13 mouse cellular contexts compared by ENCODE assay signal in the genomic region with DNA sequence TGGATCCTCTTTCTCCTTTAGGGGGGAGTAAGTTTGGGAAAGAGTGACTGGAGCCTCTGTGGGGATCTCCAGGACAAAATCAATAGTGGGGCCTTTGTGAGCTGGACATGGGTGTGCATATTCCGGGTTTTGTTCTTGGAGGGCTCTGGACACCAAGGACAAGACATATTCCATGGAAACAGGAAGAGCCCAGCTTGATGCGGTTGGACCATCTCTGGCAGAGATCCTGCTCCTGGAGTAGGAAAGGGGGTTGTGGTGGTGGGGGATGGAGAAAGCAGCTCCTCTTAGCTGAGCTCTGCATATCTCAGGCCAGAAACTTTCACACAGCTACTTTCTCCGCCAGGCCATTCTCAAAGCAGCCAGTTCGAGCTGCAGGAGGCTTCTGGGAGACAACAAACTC. TPM values are rescaled to one million over a fixed set of nuclear protein-coding genes. Genes with fewer than 3 reads are reported as not detected.
DNase-seq lines count a peak whose midpoint lies in the region; ATAC-seq and TF ChIP-seq lines count a peak whose summit lies in the region.
"Had no signal": no experiment of that assay in that cellular context is flagged by ENCODE, and none has a peak within 500 bp of the region (broad histone marks: within the 10 kb centered on the region; RNA-seq: fewer than 3 reads in every experiment).

No protein-coding gene starts in this region.

- peak overlapping the region; percentile 11; the same call in 1 of the 2 replicates for H3K4me3 ChIP-seq in forebrain, embryonic 10.5 days
- H3K4me3 ChIP-seq in forebrain, embryonic 11.5 days (ENCODE audit: low read depth, low read length) = no peak overlapping the region
- H3K4me3 ChIP-seq in hindbrain, embryonic 14.5 days (replicated peaks; ENCODE audit: low read length) = peak overlapping the region; percentile 5; the same call in 1 of the 2 replicates
- no peak overlapping the region for H3K4me3 ChIP-seq in hindbrain, embryonic 11.5 days (ENCODE audit: low read depth, low read length)
- peak overlapping the region; percentile 7; the same call in 1 of the 2 replicates for H3K4me3 ChIP-seq in embryonic facial prominence, embryonic 13.5 days
- peak overlapping the region; percentile 37 for H3K4me3 ChIP-seq in lung, embryonic 14.5 days (ENCODE audit: low read depth, low read length)

- WGBS in forebrain, embryonic 10.5 days = 66% methylated on average over 4 of the region's 4 CpGs
- 69% methylated on average over 4 of the region's 4 CpGs for WGBS in forebrain, embryonic 11.5 days
- 72% methylated on average over 4 of the region's 4 CpGs for WGBS in hindbrain, embryonic 14.5 days
- WGBS in hindbrain, embryonic 11.5 days = 59% methylated on average over 4 of the region's 4 CpGs
- WGBS in embryonic facial prominence, embryonic 13.5 days = 59% methylated on average over 4 of the region's 4 CpGs
- WGBS in lung, embryonic 14.5 days = 42% methylated on average over 4 of the region's 4 CpGs

- no peaks in the 10 kb centered on the region for H3K9me3 ChIP-seq in forebrain, embryonic 10.5 days
- H3K9me3 ChIP-seq in forebrain, embryonic 11.5 days (ENCODE audit: control insufficient read depth, low read length) = no peaks in the 10 kb centered on the region
- H3K9me3 ChIP-seq in hindbrain, embryonic 14.5 days (ENCODE audit: control insufficient read depth, low read length) = no peaks in the 10 kb centered on the region
- H3K9me3 ChIP-seq in hindbrain, embryonic 11.5 days (ENCODE audit: control insufficient read depth, low read length) = no peaks in the 10 kb centered on the region
- no peaks in the 10 kb centered on the region for H3K9me3 ChIP-seq in embryonic facial prominence, embryonic 13.5 days
- H3K9me3 ChIP-seq in lung, embryonic 14.5 days (ENCODE audit: low read depth, low read length) = no peaks in the 10 kb centered on the region

- H3K27ac ChIP-seq in forebrain, embryonic 10.5 days = no peak overlapping the region
- no peak overlapping the region for H3K27ac ChIP-seq in forebrain, embryonic 11.5 days (ENCODE audit: low read depth, low read length)
- no peak overlapping the region for H3K27ac ChIP-seq in hindbrain, embryonic 14.5 days
- H3K27ac ChIP-seq in hindbrain, embryonic 11.5 days (ENCODE audit: low read depth, low read length) = no peak overlapping the region
- peak overlapping the region; percentile 33; the same call in 1 of the 2 replicates for H3K27ac ChIP-seq in embryonic facial prominence, embryonic 13.5 days
- H3K27ac ChIP-seq in lung, embryonic 14.5 days (ENCODE audit: low read depth) = peak overlapping the region; percentile 12; the same call in 1 of the 2 replicates

- H3K36me3 ChIP-seq in forebrain, embryonic 10.5 days (replicated peaks) = no peaks in the 10 kb centered on the region
- H3K36me3 ChIP-seq in forebrain, embryonic 11.5 days (ENCODE audit: control insufficient read depth, insufficient read depth, low read length) = no peaks in the 10 kb centered on the region
- no peaks in the 10 kb centered on the region for H3K36me3 ChIP-seq in hindbrain, embryonic 14.5 days (replicated peaks; ENCODE audit: control insufficient read depth, insufficient read depth)
- no peaks in the 10 kb centered on the region for H3K36me3 ChIP-seq in hindbrain, embryonic 11.5 days (ENCODE audit: control insufficient read depth, insufficient read depth, low read length)
- H3K36me3 ChIP-seq in embryonic facial prominence, embryonic 13.5 days = no peaks in the 10 kb centered on the region
- H3K36me3 ChIP-seq in lung, embryonic 14.5 days (ENCODE audit: insufficient read depth) = no peaks in the 10 kb centered on the region

- DNase-seq in forebrain, embryonic 10.5 days (ENCODE audit: extremely low spot score, low spot score) = no peak
- DNase-seq in forebrain, embryonic 11.5 days (ENCODE audit: low spot score) = no peak
- DNase-seq in hindbrain, embryonic 14.5 days (ENCODE audit: low spot score) = no peak
- DNase-seq in hindbrain, embryonic 11.5 days (ENCODE audit: low spot score) = no peak
- no peak for DNase-seq in lung, embryonic 14.5 days
- DNase-seq in layer of hippocampus, postnatal 10 days (ENCODE audit: low spot score in 2 of 2) = no peak
- DNase-seq in left cerebral cortex, postnatal 10 days (ENCODE audit: extremely low spot score in 1 of 2, low spot score in 2 of 2) = no peak
- DNase-seq: adrenal gland, postnatal 14 days; cerebellum, adult 11-12 months; liver; right cerebral cortex, postnatal 4 days had no signal

- peaks cover 11% of the 10 kb centered on the region for H3K4me1 ChIP-seq in forebrain, embryonic 10.5 days
- H3K4me1 ChIP-seq in forebrain, embryonic 11.5 days (replicated peaks; ENCODE audit: control insufficient read depth, insufficient read depth, low read length) = no peaks in the 10 kb centered on the region
- H3K4me1 ChIP-seq in hindbrain, embryonic 14.5 days (replicated peaks; ENCODE audit: control insufficient read depth, insufficient read depth, low read length) = no peaks in the 10 kb centered on the region
- H3K4me1 ChIP-seq in hindbrain, embryonic 11.5 days (replicated peaks; ENCODE audit: control insufficient read depth, insufficient read depth, low read length) = no peaks in the 10 kb centered on the region
- peaks cover 5% of the 10 kb centered on the region for H3K4me1 ChIP-seq in embryonic facial prominence, embryonic 13.5 days
- H3K4me1 ChIP-seq in lung, embryonic 14.5 days (ENCODE audit: insufficient read depth) = no peaks in the 10 kb centered on the region

- ATAC-seq in forebrain, embryonic 11.5 days (replicated peaks; ENCODE audit: low FRiP score) = no peak
- no peak for ATAC-seq in hindbrain, embryonic 14.5 days (ENCODE audit: low FRiP score)
- no peak for ATAC-seq in hindbrain, embryonic 11.5 days (ENCODE audit: low FRiP score)
- no peak for ATAC-seq in embryonic facial prominence, embryonic 13.5 days (ENCODE audit: insufficient number of reproducible peaks, insufficient read depth, low FRiP score, low TSS enrichment, low read depth)
- no peak for ATAC-seq in lung, embryonic 14.5 days (ENCODE audit: insufficient read depth)

- TF ChIP-seq CTCF in lung, embryonic 14.5 days (IDR thresholded peaks at IDR 0.05; ENCODE audit: low read depth) = no peak

- intact Hi-C loops in left cerebral cortex, postnatal 10 days (cut with DNase I) = no loop called here

- no peak overlapping the region for H3K4me2 ChIP-seq in forebrain, embryonic 11.5 days (ENCODE audit: low read depth, low read length, severe bottlenecking)
- H3K4me2 ChIP-seq in hindbrain, embryonic 14.5 days (replicated peaks) = no peak overlapping the region
- H3K4me2 ChIP-seq in hindbrain, embryonic 11.5 days (replicated peaks; ENCODE audit: low read depth, low read length) = no peak overlapping the region
- H3K4me2 ChIP-seq in embryonic facial prominence, embryonic 13.5 days = no peak overlapping the region
- H3K4me2 ChIP-seq in lung, embryonic 14.5 days = peak overlapping the region; percentile 37

- no peak overlapping the region for H3K9ac ChIP-seq in forebrain, embryonic 11.5 days (ENCODE audit: low read length)
- H3K9ac ChIP-seq in hindbrain, embryonic 14.5 days = no peak overlapping the region
- no peak overlapping the region for H3K9ac ChIP-seq in hindbrain, embryonic 11.5 days (ENCODE audit: low read depth, low read length)
- H3K9ac ChIP-seq in embryonic facial prominence, embryonic 13.5 days = no peak overlapping the region
- H3K9ac ChIP-seq in lung, embryonic 14.5 days = peak overlapping the region; percentile 30

- peaks cover 18% of the 10 kb centered on the region; the same call in 1 of the 2 replicates for H3K27me3 ChIP-seq in forebrain, embryonic 10.5 days (ENCODE audit: poor library complexity, severe bottlenecking)
- H3K27me3 ChIP-seq in forebrain, embryonic 11.5 days (ENCODE audit: control insufficient read depth, insufficient read depth, low read length) = no peaks in the 10 kb centered on the region
- H3K27me3 ChIP-seq in hindbrain, embryonic 14.5 days (ENCODE audit: control insufficient read depth, insufficient read depth, low read length) = no peaks in the 10 kb centered on the region
- no peaks in the 10 kb centered on the region for H3K27me3 ChIP-seq in hindbrain, embryonic 11.5 days (ENCODE audit: control insufficient read depth, insufficient read depth, low read length)
- peaks cover 4% of the 10 kb centered on the region; the same call in 1 of the 2 replicates for H3K27me3 ChIP-seq in embryonic facial prominence, embryonic 13.5 days
- H3K27me3 ChIP-seq in lung, embryonic 14.5 days (ENCODE audit: insufficient read depth, low read length) = 0 out of 2 replicates have a peak, but pooled peaks cover 5% of the 10 kb centered on the region

RNA-seq across cellular contexts. Expression of a gene that starts 3.4 kb away (rescaled TPM):
- 37.6 and 38.8 TPM in 2 replicates for polyA plus RNA-seq in forebrain, embryonic 10.5 days (2016; fragmentation: Nextera tagmentation; extraction: Ambion mirVana)
- polyA plus RNA-seq in forebrain, embryonic 11.5 days (2014; fragmentation: Nextera tagmentation; extraction: Ambion mirVana) = 30.0 and 34.1 TPM in 2 replicates
- 29.2 and 35.2 TPM in 2 replicates for polyA plus RNA-seq in hindbrain, embryonic 14.5 days (2014; fragmentation: Nextera tagmentation; extraction: Ambion mirVana)
- polyA plus RNA-seq in hindbrain, embryonic 11.5 days (2014; fragmentation: Nextera tagmentation; extraction: Ambion mirVana) = 36.6 and 37.3 TPM in 2 replicates
- 47.2 and 50.1 TPM in 2 replicates for polyA plus RNA-seq in embryonic facial prominence, embryonic 13.5 days (2015; fragmentation: Nextera tagmentation; extraction: Ambion mirVana)
- polyA plus RNA-seq in lung, embryonic 14.5 days (2014; fragmentation: Nextera tagmentation; extraction: Ambion mirVana) = 143 and 148 TPM in 2 replicates
- total RNA-seq in layer of hippocampus, postnatal 10 days (2021) = 10 to 100 TPM; 14.9 to 17.7 TPM
- 10 to 100 TPM; 11.5 to 19.2 TPM for total RNA-seq in left cerebral cortex, postnatal 10 days (2021)

RNA-seq across cellular contexts. Expression of a gene that starts 57.6 kb away (rescaled TPM):
- 0.30 and 0.47 TPM in 2 replicates for polyA plus RNA-seq in forebrain, embryonic 10.5 days (2016; fragmentation: Nextera tagmentation; extraction: Ambion mirVana)
- polyA plus RNA-seq in forebrain, embryonic 11.5 days (2014; fragmentation: Nextera tagmentation; extraction: Ambion mirVana) = 0.81 and 0.87 TPM in 2 replicates
- polyA plus RNA-seq in hindbrain, embryonic 14.5 days (2014; fragmentation: Nextera tagmentation; extraction: Ambion mirVana) = 9.7 and 13.0 TPM in 2 replicates
- 1.1 and 2.3 TPM in 2 replicates for polyA plus RNA-seq in hindbrain, embryonic 11.5 days (2014; fragmentation: Nextera tagmentation; extraction: Ambion mirVana)
- 0.59 and 0.61 TPM in 2 replicates for polyA plus RNA-seq in embryonic facial prominence, embryonic 13.5 days (2015; fragmentation: Nextera tagmentation; extraction: Ambion mirVana)
- polyA plus RNA-seq in lung, embryonic 14.5 days (2014; fragmentation: Nextera tagmentation; extraction: Ambion mirVana) = 0.09 and 0.33 TPM in 2 replicates
- 10 to 100 TPM; 40.1 to 43.0 TPM for total RNA-seq in layer of hippocampus, postnatal 10 days (2021)
- total RNA-seq in left cerebral cortex, postnatal 10 days (2021) = 10 to 100 TPM; 55.1 to 56.6 TPM
- total RNA-seq: megakaryocyte, adult 5-6 weeks had no signal

Comparison
In these comparisons a context has a peak if more than half of its experiments do, and no peak if none do; other contexts are left out.
1. H3K4me3 ChIP-seq: peak in forebrain, embryonic 10.5 days (single experiment), hindbrain, embryonic 14.5 days (single experiment), embryonic facial prominence, embryonic 13.5 days (single experiment) and lung, embryonic 14.5 days (single experiment); none in forebrain, embryonic 11.5 days (single experiment) and hindbrain, embryonic 11.5 days (single experiment).
2. H3K27ac ChIP-seq: peak in embryonic facial prominence, embryonic 13.5 days (single experiment) and lung, embryonic 14.5 days (single experiment); none in forebrain, embryonic 10.5 days (single experiment), forebrain, embryonic 11.5 days (single experiment), hindbrain, embryonic 14.5 days (single experiment) and hindbrain, embryonic 11.5 days (single experiment).